Mouse (Mus musculus): ENCODE measurements around the gene Usp44. TPM values are rescaled to one million over a fixed set of nuclear protein-coding genes. Genes with fewer than 3 reads are reported as not detected.

Gene Usp44
- polyA plus RNA-seq, 1 experiment from 2014 or later = 5.5 TPM

DNA sequence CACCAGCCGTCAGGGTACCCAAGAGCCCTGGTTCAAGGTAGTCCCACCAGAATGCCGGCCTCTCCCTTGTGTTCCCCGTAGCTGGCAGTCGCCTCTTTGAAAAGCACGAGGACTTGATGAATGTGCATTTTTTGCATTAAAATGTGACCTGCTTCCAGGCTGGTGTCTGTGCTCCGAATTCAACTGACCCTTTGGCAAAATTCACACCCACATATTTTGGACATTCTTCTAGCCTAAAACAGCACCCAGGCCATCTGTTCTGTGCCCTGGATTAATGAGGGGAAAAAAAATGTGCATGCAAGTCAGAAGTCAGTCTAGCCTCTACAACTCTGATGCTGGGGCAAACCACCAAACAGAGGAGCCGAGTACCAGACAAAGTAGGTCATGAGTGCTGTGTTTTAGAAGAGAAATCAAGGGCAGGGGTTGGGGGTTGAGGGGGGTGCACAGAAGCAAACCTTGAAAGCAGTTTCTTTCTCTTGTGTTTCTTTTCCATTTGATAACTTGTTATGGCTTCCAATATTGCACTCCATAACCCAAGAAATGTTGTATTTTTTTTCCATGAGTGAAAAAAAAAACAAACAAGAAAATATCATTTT is 20.7 kb upstream of the Usp44 start:
- Histone ChIP-seq H3K4me3 (ENCODE audit: low read depth, low read length) (no peak overlapping the region), H3K27me3 (ENCODE audit: control insufficient read depth, insufficient read depth, low read length) (no peaks in the 10 kb centered on the region), H3K4me1 (ENCODE audit: control insufficient read depth, insufficient read depth, low read length) (no peaks in the 10 kb centered on the region), H3K4me2 (ENCODE audit: low read depth, low read length) (no peak overlapping the region), H3K27ac (replicated peaks; ENCODE audit: low read depth, low read length) (no peak overlapping the region), H3K36me3 (replicated peaks; ENCODE audit: control insufficient read depth, insufficient read depth, low read depth, low read length) (no peaks in the 10 kb centered on the region), H3K9me3 (replicated peaks; ENCODE audit: control insufficient read depth, low read length) (no peaks in the 10 kb centered on the region), H3K9ac (replicated peaks; ENCODE audit: low read length) (no peak overlapping the region)
- DNase-seq (ENCODE audit: low spot score) (no peak), ATAC-seq (replicated peaks; ENCODE audit: insufficient number of reproducible peaks, low FRiP score, low TSS enrichment, low read depth) (no peak)
- WGBS = 69% methylated on average over 7 of the region's 7 CpGs

DNA sequence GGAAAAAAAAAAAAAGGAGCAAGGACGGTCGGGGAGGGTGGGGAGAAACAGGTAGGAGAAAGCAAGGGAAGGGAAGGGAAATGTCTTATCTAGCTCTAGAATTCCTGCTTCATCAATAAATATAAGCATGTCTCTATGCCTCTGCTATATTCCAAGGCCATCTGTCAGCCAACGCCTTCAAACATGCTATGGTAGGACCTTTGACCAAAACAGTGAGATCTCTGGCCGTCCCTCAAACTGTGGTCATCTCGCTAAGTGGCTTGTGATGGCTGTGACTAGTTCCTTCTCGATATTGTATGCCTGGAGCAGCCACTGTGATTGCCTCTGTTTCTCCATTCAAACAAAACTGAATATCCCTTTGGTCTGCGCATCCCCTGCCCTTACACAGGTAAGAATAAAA is 19.3 kb upstream of the Usp44 start:
- Histone ChIP-seq H3K4me3 (ENCODE audit: low read depth, low read length) (no peak overlapping the region), H3K36me3 (replicated peaks; ENCODE audit: control insufficient read depth, insufficient read depth, low read depth, low read length) (no peaks in the 10 kb centered on the region), H3K9ac (replicated peaks; ENCODE audit: low read length) (no peak overlapping the region), H3K27ac (replicated peaks; ENCODE audit: low read depth, low read length) (no peak overlapping the region), H3K4me1 (ENCODE audit: control insufficient read depth, insufficient read depth, low read length) (no peaks in the 10 kb centered on the region), H3K4me2 (ENCODE audit: low read depth, low read length) (no peak overlapping the region), H3K9me3 (replicated peaks; ENCODE audit: control insufficient read depth, low read length) (no peaks in the 10 kb centered on the region), H3K27me3 (ENCODE audit: control insufficient read depth, insufficient read depth, low read length) (no peaks in the 10 kb centered on the region)
- 90% methylated on average over 7 of the region's 7 CpGs for WGBS
- ATAC-seq (replicated peaks; ENCODE audit: insufficient number of reproducible peaks, low FRiP score, low TSS enrichment, low read depth) (no peak), DNase-seq (ENCODE audit: low spot score) (no peak)

DNA sequence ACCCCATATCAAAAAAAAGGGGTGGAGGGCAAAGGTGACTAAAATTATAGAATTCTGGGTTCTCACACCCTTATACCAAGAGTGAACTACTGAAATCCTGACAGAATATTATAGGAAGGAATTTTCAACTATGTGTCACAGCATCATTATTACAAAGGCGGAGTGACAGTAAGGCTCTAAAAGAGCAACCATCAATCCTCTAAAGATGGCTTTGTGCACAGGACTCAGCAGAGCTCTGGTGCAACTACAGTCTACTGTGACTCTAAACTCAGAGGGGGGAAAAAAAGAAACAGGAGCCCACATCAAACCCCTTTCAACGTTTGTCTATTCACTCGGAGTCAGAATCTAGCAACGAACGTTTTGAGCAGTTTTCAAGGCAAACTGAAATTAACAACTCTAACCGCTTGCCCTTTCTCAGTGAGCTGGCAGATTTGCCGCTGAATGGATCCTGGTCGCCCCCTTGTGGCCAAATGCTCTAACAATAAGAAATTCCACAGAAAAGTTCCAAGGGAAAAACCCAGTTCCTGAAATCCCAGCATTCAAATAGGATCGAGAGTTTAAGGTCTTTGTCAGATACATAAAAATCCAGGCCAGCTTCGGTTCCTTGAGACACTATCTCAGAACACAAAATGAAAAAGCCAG is 18.5 kb upstream of the Usp44 start:
- DNase-seq (ENCODE audit: low spot score) (peak; percentile 86), ATAC-seq (replicated peaks; ENCODE audit: insufficient number of reproducible peaks, low FRiP score, low TSS enrichment, low read depth) (no peak)
- Histone ChIP-seq H3K27ac (replicated peaks; ENCODE audit: low read depth, low read length) (no peak overlapping the region), H3K9me3 (replicated peaks; ENCODE audit: control insufficient read depth, low read length) (no peaks in the 10 kb centered on the region), H3K4me2 (ENCODE audit: low read depth, low read length) (no peak overlapping the region), H3K4me3 (ENCODE audit: low read depth, low read length) (no peak overlapping the region), H3K4me1 (ENCODE audit: control insufficient read depth, insufficient read depth, low read length) (no peaks in the 10 kb centered on the region), H3K27me3 (ENCODE audit: control insufficient read depth, insufficient read depth, low read length) (no peaks in the 10 kb centered on the region), H3K36me3 (replicated peaks; ENCODE audit: control insufficient read depth, insufficient read depth, low read depth, low read length) (no peaks in the 10 kb centered on the region), H3K9ac (replicated peaks; ENCODE audit: low read length) (no peak overlapping the region)
- WGBS = 18% methylated on average over 10 of the region's 10 CpGs

DNA sequence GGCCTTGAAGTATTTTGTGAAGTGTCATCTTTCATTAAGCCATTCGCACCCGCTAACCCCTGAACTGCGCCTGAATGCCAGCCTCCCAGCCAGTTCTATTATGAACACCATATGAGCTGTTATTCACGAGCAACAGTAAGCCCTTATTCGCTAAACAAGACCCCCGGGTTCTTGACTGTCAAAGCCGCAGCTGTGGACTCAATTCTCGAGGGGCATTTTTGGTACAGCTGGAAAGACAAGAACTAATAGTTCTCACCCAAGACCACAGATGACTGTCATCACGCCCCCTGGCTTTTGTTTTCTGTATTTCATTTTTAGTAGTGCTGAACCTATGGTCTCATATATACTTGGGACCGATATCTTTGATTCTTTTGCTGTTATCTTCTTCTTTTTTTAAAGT is 17.6 kb upstream of the Usp44 start:
- Histone ChIP-seq H3K4me2 (ENCODE audit: low read depth, low read length) (no peak overlapping the region), H3K9me3 (replicated peaks; ENCODE audit: control insufficient read depth, low read length) (no peaks in the 10 kb centered on the region), H3K9ac (replicated peaks; ENCODE audit: low read length) (no peak overlapping the region), H3K4me1 (ENCODE audit: control insufficient read depth, insufficient read depth, low read length) (no peaks in the 10 kb centered on the region), H3K27me3 (ENCODE audit: control insufficient read depth, insufficient read depth, low read length) (no peaks in the 10 kb centered on the region), H3K4me3 (ENCODE audit: low read depth, low read length) (no peak overlapping the region), H3K27ac (replicated peaks; ENCODE audit: low read depth, low read length) (no peak overlapping the region), H3K36me3 (replicated peaks; ENCODE audit: control insufficient read depth, insufficient read depth, low read depth, low read length) (no peaks in the 10 kb centered on the region)
- 0 out of 2 replicates have a peak, but pooled peaks have one; percentile 58 for ATAC-seq (replicated peaks; ENCODE audit: insufficient number of reproducible peaks, low FRiP score, low TSS enrichment, low read depth)
- peak; percentile 63 for DNase-seq (ENCODE audit: low spot score)
- WGBS = 52% methylated on average over 10 of the region's 10 CpGs

DNA sequence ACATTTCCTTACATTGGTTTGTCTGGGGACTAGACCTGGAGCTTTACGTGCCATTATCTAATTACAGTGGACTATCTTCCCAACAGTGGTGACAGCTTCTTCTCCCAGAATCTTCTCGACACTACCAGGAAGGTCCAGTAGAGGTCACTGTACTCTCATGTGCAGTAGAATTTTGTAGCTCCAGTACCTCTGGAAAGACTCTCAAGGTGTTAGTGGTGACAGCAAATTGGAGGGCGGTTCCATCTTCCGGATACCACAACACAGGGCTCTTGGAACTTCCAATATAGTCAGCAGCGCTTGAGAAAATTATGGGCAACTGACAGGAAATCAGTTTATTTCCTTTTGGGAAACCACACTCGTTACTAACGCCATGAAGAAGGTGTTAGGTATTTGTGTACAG is 12.7 kb upstream of the Usp44 start:
- Histone ChIP-seq H3K4me1 (ENCODE audit: control insufficient read depth, insufficient read depth, low read length) (no peaks in the 10 kb centered on the region), H3K4me2 (ENCODE audit: low read depth, low read length) (no peak overlapping the region), H3K36me3 (replicated peaks; ENCODE audit: control insufficient read depth, insufficient read depth, low read depth, low read length) (no peaks in the 10 kb centered on the region), H3K4me3 (ENCODE audit: low read depth, low read length) (no peak overlapping the region), H3K9me3 (replicated peaks; ENCODE audit: control insufficient read depth, low read length) (no peaks in the 10 kb centered on the region), H3K9ac (replicated peaks; ENCODE audit: low read length) (no peak overlapping the region), H3K27ac (replicated peaks; ENCODE audit: low read depth, low read length) (no peak overlapping the region), H3K27me3 (ENCODE audit: control insufficient read depth, insufficient read depth, low read length) (no peaks in the 10 kb centered on the region)
- DNase-seq (ENCODE audit: low spot score) = peak; percentile 84
- WGBS = 30% methylated on average over 7 of the region's 7 CpGs
- ATAC-seq (replicated peaks; ENCODE audit: insufficient number of reproducible peaks, low FRiP score, low TSS enrichment, low read depth) = no peak

DNA sequence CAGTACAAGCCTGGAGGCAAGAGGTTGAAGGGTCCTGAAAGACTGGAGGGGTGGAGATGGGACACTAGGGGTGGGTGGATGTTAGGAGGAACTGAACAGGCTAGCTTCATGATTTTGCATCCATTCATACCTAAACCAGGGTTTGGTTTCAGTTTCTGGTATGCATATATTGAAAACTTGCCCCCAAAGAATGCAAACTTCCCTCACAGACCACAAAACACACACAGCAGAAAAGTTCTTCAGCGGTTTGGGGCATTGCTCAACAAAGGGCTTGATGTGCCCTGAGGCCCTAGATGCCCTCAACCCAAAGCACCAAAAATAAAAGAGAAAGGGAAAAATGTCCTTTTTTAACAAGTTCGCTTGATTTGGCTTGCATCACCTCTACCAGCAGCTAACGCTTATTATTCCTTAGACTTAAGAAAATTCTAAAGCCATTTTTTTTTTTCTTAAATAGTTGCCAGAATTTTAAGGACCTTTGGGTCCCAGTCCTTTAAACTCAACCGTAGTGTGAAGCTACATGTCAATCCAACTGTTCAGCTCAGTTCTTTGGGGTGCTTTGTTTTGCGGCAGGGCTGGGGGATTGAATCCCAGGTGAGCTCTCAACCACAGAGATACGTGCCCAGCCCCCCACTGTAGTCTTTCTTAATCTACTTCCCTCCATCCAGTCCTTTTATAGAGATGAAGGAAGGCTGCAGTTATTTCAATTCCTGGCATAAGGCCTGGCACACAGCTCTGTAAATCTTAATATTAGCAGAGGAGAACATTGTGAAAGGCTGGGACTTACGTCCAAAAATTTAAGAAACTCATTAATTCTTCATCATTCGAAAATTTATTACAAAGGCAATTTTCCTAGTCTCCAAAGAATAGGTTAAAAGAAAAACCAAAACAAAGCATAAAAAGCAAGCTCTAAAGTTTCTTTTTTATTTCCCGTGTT is 1.2 kb upstream of the Usp44 start:
- ATAC-seq (replicated peaks; ENCODE audit: insufficient number of reproducible peaks, low FRiP score, low TSS enrichment, low read depth) (no peak), DNase-seq (ENCODE audit: low spot score) (no peak)
- H3K4me3 ChIP-seq (ENCODE audit: low read depth, low read length) = no peak overlapping the region
- peaks cover 11% of the 10 kb centered on the region for H3K27me3 ChIP-seq (ENCODE audit: control insufficient read depth, insufficient read depth, low read length)
- H3K9ac ChIP-seq (replicated peaks; ENCODE audit: low read length) = no peak overlapping the region
- H3K27ac ChIP-seq (replicated peaks; ENCODE audit: low read depth, low read length) = no peak overlapping the region
- no peaks in the 10 kb centered on the region for H3K36me3 ChIP-seq (replicated peaks; ENCODE audit: control insufficient read depth, insufficient read depth, low read depth, low read length)
- no peak overlapping the region for H3K4me2 ChIP-seq (ENCODE audit: low read depth, low read length)
- H3K9me3 ChIP-seq (replicated peaks; ENCODE audit: control insufficient read depth, low read length) = no peaks in the 10 kb centered on the region
- H3K4me1 ChIP-seq (ENCODE audit: control insufficient read depth, insufficient read depth, low read length) = no peaks in the 10 kb centered on the region
- WGBS = 31% methylated on average over 9 of the region's 9 CpGs

DNA sequence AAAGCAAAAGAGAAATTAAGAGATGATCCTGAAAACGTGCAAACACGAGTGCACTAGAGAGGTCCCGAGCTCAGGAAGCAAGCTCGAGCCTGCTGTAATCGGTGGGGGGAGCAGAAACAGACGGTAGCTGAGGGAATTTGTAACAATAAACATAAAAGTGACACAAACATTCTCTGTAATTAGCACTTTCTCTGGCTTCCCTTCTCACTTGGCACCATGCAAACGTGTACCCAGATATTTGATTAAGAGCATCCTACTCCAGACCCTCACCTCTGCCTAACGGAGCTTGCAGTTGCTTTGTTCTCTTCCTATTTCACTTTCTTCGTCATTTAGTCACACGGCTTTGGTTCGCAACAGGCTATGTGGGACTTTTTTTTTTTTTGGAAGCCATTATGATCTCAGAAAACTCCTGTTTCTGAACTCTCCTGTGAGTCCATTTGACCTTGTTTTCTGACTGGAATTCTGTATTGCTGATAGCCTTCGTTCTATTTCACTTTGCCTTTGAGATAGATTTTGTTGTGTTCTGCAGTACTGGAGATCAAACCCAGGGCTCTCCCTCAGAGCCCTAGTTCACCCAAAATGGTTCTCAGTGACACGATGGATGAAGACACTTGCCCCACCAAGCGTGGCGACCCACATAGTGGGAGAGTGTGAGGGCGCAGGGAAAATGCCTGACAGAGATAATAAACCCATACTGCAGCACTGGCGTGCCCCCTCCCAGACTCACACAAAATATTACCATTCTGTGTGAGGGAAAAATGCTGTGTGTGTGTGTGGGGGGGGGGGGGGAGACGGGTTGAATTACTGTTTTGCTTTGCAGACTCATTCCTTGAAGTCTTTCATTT is 597 bp downstream of the Usp44 start:
- no peaks in the 10 kb centered on the region for H3K36me3 ChIP-seq (replicated peaks; ENCODE audit: control insufficient read depth, insufficient read depth, low read depth, low read length)
- peak overlapping the region; percentile 6; the same call in 1 of the 2 replicates for H3K4me2 ChIP-seq (ENCODE audit: low read depth, low read length)
- peaks cover 11% of the 10 kb centered on the region for H3K27me3 ChIP-seq (ENCODE audit: control insufficient read depth, insufficient read depth, low read length)
- no peaks in the 10 kb centered on the region for H3K9me3 ChIP-seq (replicated peaks; ENCODE audit: control insufficient read depth, low read length)
- 7% methylated on average over 18 of the region's 18 CpGs for WGBS
- no peak overlapping the region for H3K4me3 ChIP-seq (ENCODE audit: low read depth, low read length)
- ATAC-seq (replicated peaks; ENCODE audit: insufficient number of reproducible peaks, low FRiP score, low TSS enrichment, low read depth) = no peak
- no peak overlapping the region for H3K27ac ChIP-seq (replicated peaks; ENCODE audit: low read depth, low read length)
- no peak overlapping the region for H3K9ac ChIP-seq (replicated peaks; ENCODE audit: low read length)
- H3K4me1 ChIP-seq (ENCODE audit: control insufficient read depth, insufficient read depth, low read length) = no peaks in the 10 kb centered on the region
- no peak for DNase-seq (ENCODE audit: low spot score)
